Mouse (Mus musculus) neural tube, embryonic 10.5 days (tissue): ENCODE data around the gene Olfr160.

Source experiments
- DNase-seq: peaks from one replicate; pipeline ENCODE4 v3.0.0-alpha.2; 2017; ENCODE audit warnings: low spot score; ENCODE audit errors: extremely low spot score

Gene Olfr160

DNA sequence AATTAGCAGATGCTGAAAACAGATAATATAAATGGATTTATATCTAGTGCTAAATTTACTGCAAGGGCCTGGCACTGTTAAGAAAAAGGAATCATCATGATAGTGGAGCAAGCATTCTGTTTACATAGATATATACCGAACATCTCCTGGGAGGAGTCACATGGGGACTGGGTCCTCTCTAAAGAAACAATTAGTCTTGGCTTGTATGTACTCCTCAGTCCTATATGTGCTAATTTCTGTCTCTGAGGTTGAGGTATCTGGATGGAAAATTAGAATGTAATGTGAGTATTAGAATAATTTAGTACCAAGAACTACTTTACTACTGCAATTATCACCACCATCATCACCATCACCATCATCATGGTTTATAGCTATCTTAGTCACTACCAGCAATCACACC lies at the start of gene Olfr160:
TSS of gene Olfr160 (minus strand) at position 101 of the 400 bp plus-strand sequence.
- no peak for DNase-seq

GRCm38 (mm10) chr9:37762541-37762940 lies 46.5 kb upstream of the Olfr160 start:
- no peak for DNase-seq

GRCm38 (mm10) chr9:37761728-37762127 lies 45.7 kb upstream of the Olfr160 start:
- DNase-seq, result no peak

DNA sequence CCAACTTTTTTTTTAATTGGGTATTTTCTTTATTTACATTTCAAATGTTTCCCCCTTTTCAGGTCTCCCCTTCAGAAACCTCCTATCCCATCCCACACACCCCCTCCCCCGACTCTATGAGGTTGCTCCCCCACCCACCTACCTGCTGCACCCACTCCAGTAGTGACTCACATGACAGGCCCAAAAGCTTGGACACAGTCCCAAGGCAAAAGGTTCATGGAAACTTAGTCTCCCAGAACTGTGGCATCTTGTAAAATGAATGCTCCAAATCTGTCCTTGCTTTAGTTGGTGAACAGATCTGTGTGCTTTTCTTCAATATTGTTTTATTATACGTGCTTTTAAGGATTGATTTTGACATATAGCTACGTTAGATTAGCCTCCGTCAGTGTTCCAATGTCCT lies 36.0 kb upstream of the Olfr160 start:
- no peak for DNase-seq

DNA sequence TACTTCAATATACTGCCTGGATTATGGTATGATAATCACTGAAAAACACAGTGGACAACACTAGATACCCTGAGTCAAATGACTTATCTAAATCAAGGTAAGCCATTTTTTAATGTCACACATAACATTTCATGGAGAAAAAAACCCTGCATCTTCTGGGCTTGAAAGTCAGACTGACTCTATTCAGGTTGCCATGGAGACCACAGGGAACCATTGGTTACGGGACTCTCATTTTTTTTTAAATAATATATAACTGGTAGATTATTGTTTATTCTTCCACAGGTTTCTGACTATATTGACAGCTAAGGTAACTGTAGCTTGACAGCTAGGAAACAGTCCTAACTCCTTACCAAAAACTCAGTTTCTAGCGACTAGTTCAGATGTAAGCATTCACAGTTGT lies 35.4 kb upstream of the Olfr160 start:
- no peak for DNase-seq

DNA sequence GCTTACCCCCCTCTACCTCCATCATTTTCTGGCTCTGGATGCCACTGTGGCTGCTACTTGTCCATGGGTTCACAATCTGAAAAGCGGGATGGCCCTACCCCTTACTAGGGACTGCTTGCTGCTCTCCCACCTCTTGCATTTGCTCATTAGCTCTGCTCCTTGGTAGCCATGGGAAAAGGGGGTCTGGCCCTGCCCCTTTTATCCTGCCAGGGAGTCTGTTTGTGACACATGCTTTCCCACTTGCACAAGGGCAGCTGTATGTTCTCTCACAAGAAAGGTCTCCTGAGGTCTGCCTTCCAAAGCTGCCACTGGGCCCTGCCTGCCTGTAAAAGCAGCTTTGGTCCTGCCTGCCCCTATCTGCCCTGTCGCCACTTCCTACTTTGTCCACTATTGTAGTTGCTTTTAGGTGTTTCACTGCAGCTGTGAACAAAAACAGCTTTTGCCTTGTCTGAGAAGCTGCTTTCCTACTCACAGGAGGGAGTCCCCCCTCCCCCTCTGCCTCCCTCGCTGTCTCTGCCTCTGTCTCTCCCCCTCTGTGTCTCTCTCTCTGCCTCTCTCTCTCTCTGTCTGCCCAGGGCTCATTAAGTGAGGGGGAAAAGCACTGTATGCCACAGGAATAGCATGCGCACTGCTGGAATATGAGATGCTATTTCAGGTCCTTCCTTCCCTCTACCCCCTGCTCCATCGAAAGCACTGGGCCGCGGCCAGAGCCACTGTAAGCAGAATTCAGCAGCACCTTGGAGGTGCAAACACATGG lies 34.4 kb upstream of the Olfr160 start:
- peak; percentile 14 for DNase-seq

DNA sequence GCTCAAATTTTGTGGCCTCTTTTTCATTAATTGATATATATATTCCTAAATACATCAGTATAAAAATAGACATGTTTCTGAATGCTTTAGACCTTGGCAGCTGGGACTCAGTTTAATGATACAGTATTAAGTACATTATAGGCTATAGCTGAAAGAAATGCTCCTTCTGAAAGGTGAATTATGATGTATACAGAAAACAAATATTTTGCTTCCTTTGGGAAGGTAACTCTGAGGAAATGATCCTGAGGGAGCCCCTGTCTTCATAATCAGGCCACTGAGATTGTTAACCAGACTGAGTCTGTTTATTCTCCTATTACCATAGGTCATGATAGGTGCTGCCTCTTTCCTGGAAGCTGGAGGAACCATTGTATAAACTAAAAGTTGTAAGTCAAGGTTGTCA lies 28.8 kb upstream of the Olfr160 start, which contains the start of gene Olfr874:
TSS of gene Olfr874 (plus strand) at position 301 of the 400 bp plus-strand sequence.
- no peak for DNase-seq

- no peak for DNase-seq
These were observed 18.3 kb upstream of the Olfr160 start for GRCm38 (mm10) chr9:37734310-37734709.

DNA sequence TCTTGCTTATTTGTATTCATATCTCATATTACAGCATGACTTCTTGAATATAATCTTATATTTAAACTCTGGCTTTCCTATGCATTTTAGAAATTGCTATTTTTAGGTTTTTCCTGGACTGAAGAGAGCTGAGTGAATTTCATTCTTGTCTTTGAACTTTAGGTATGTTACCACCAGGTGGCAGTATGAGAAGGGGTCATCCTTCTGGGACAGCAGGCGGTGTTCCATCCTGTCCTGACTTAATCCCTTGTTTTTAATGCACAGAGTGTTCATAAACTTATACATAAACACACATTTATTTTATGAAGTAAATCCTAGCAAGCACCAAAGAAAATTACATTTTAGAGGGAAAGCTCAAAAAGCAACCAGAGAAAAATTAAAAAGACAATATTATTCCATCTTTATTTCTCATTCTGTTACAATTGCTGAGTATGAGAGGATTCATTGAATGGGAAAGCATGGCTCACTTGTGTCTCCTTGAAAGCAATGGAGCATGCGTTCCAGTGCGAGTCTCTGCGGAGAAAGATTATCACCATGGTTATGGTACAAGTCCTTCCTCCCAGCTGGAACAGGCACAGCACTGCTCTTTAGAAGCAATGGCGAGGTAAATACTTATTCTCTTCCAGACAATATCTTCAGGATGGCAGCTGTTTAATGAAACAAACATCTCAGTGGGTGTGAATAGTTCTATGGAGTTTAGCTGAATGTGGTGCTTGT lies 25.9 kb downstream of the Olfr160 start:
- DNase-seq, result no peak

GRCm38 (mm10) chr9:37687941-37688303 lies 28.1 kb downstream of the Olfr160 start:
- no peak for DNase-seq

GRCm38 (mm10) chr9:37687288-37687940 lies 28.6 kb downstream of the Olfr160 start:
- no peak for DNase-seq

DNA sequence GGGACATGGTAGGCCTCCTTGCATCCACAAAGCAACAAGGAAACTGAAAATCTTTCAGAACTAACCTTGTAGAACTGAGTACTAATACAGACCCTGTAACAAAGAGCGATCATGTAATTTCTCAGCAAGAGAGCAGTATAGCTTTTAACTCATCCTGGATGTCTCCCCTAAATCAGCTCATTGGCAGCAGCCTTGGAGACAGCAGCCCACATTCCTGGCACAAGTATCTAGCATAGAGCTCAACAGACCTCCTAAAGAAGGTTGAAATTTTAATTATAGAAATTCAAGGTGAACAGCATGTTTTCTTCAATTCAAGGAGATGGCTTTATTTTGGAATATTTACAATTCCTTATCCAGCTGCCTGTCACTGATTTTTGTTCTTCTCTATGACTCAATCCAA lies 34.9 kb downstream of the Olfr160 start:
- no peak for DNase-seq

GRCm38 (mm10) chr9:37675287-37675686 lies 40.8 kb downstream of the Olfr160 start:
- DNase-seq, result no peak

GRCm38 (mm10) chr9:37670261-37670660 lies 45.8 kb downstream of the Olfr160 start:
- no peak for DNase-seq

- no peak for DNase-seq
These were observed 46.4 kb downstream of the Olfr160 start for GRCm38 (mm10) chr9:37669678-37670077.

GRCm38 (mm10) chr9:37669115-37669514 lies 46.9 kb downstream of the Olfr160 start, which contains the start of gene Panx3:
Gene Panx3 (minus strand): TSS chr9:37669235.
- no peak for DNase-seq

DNA sequence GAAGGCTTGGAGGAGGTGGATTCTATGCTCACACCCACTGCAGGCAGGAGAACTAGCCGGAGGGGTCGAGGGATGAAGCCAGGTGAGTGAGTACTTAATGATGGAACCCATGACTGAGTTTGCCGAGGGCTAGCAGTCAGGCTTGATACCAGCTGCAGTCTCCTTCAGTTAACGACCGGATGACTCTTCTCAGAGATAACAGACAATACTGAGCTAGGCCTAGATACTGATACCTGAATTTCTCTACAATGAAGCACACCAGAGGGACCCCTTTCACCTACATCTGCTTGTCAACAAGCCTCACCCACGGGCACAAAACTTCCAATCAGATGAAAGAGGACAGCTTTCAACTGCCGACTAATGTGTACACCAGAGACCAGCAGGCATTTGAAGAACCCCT lies 50.0 kb downstream of the Olfr160 start:
- DNase-seq, result no peak

DNA sequence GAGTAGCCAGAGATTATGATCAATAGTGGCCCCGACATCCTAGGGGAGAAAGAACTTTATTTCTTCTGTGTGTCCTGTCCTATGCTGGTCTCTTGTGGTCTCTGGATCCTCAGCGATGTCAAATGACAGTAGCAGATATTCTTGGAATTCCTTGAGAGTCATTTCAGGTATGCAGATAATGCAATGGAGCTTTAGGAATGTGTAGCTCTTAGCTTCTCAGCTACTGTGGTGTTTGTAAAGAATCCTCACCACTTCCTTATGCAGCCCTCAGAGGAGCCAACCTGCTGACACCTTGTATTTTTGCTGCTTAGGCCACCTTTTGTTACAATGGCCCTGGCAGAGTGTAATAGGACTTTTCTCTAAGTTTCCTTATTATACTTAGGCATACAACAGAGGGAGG lies 51.4 kb downstream of the Olfr160 start:
- no peak for DNase-seq

- no peak for DNase-seq
These were observed 52.8 kb downstream of the Olfr160 start for GRCm38 (mm10) chr9:37663210-37663609.

DNA sequence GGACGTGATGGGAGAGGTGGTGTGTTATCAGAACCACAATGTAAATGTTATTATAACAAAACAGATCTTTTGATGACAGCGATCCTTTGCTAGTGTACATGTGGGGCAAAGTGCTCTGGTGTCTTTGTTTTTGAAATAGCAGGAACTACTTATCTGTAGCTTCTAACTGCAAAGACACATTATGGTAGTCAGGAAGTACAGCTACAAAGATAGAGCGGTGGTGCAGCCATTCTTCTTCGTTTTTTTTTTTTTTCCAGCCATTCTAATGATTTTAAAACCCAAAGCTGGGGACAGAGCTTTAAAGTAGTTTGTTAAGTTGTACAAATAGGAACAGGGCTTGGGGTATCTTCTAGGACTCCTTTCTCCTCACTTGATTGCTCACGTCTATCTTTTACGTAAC lies 56.6 kb downstream of the Olfr160 start:
- DNase-seq, result no peak
